Mouse (Mus musculus): ENCODE data around the gene Polr2m.
"Not testable (repeated sequence)": the region's sequence is repeated elsewhere in the genome, so short reads cannot be mapped to it uniquely, and the experiment has no call there.

The Polr2m gene

DNA sequence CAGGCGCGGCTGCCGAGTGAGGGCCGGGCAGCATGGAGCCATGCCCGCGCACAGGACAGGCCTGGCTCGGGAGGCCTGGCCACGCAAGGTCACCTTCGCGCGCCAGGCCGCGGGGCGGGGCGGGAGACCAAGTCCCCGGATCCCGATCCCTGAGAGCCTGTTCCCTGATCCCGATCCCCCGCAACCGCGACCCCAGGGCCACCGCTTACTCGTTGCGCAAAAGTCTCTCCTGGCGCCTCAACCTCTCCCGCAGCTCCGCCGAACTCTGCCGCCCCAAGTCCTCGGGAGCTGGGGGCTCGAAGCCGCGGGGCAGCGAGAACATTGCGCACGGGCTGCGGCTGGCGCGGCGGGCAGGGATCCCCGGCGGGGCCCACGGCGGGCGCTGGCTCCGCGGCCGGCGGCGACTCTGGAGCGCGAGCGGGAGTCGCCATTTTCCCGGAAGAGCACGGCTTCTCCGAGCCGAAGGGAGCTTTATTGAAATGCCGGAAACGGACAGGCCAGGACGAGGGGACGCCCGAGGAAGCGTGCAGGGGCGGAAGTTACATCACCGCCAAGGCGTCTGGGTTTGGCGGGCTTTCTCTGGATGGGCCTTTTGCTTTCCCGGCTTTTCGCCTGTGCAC, at the start of gene Polr2m:
Gene Polr2m (minus strand): TSS at position 461 of the 620 bp plus-strand sequence.
- DNase-seq (ENCODE audit: low read depth, low spot score) = peak; percentile 96

- DNase-seq (ENCODE audit: low read depth, low spot score) = no peak
These were observed 49.3 kb upstream of the Polr2m start for GRCm38 (mm10) chr9:71535036-71535435.

- DNase-seq (ENCODE audit: low read depth, low spot score) = peak; percentile 76
These were observed 44.2 kb upstream of the Polr2m start for GRCm38 (mm10) chr9:71529960-71530359.

- DNase-seq (ENCODE audit: low read depth, low spot score) = no peak
These were observed 41.7 kb upstream of the Polr2m start for GRCm38 (mm10) chr9:71527438-71527837.

- no peak for DNase-seq (ENCODE audit: low read depth, low spot score)
These were observed 38.2 kb upstream of the Polr2m start for GRCm38 (mm10) chr9:71523901-71524300.

DNA sequence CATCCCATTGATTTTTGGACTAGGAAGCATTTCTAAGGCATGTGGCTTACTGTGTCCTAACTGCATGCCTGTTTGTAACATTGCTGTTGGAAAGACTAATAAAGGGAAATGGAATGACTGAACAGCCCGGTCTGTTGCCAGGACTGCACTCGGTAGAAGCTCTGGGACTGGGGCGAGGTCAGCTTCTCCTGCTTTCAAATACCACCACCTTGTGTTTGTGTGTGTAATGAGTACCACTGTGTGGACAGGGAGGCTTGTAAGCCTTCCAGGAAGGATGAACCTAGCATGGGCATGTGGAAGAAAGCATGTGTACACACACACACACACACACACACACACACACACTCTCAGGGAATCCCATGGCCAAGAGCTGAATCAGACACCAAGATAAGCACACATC, 34.1 kb upstream of the Polr2m start:
- no peak for DNase-seq (ENCODE audit: low read depth, low spot score)

DNA sequence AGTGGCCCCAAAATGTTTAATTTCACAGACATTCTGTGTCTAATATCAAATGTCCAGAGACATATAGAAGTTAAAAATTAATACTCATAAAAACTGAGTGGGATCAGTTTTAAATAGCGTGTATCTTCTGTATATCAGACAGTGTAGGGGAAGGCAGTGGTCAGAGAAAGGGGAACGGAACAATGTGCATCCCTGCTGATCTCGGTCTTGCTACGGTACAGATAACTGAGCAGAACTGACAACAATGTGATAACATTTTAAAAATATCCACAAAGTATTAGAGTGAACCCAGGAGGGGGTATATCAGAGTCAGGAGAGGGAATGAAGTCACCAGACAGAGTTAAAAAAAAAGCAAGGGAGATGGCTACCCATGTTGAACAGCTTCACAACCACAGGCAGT, 31.8 kb upstream of the Polr2m start:
- no peak for DNase-seq (ENCODE audit: low read depth, low spot score)

DNA sequence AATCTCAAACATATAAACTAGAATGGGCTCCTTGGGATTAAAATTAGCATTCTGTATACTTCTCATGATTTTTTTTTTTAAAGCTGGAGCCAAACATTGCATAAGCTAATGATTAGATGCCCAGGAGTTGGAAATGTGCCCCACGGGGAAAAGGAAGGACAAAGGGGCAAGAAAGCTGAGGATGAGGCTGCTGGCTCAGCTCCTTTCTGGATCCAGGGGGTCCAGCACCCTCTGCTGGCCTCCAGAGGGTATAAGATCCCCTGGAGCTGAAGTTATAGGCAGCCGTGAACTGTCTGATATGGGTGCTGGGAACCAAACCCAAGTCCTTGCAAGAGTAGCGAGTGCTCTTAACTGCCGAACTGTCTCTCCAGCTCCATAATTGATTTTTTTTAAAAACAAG, 30.1 kb upstream of the Polr2m start:
- peak; percentile 74 for DNase-seq (ENCODE audit: low read depth, low spot score)

DNA sequence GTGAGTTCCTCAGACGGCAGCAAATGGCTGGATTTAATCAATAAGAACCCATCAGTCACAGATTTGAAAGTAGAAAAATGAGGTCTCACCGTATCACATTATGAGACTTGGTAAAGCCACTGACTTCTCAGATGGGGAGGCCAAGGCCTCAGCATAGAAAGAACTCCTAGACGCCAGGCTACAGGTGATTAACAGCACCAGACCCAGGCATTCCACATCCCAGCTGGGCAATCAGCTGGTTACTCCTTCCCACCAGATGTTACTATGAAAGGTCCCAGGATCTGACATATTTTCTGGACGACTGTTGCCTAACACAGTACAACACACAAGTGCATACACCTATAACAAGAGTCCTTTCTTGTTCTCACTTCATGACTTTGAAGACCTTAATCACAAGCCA, 27.8 kb upstream of the Polr2m start:
- no peak for DNase-seq (ENCODE audit: low read depth, low spot score)

GRCm38 (mm10) chr9:71512899-71513298, 27.2 kb upstream of the Polr2m start:
- DNase-seq (ENCODE audit: low read depth, low spot score) = no peak

GRCm38 (mm10) chr9:71498391-71499182, 12.9 kb upstream of the Polr2m start:
- DNase-seq (ENCODE audit: low read depth, low spot score) = no peak

DNA sequence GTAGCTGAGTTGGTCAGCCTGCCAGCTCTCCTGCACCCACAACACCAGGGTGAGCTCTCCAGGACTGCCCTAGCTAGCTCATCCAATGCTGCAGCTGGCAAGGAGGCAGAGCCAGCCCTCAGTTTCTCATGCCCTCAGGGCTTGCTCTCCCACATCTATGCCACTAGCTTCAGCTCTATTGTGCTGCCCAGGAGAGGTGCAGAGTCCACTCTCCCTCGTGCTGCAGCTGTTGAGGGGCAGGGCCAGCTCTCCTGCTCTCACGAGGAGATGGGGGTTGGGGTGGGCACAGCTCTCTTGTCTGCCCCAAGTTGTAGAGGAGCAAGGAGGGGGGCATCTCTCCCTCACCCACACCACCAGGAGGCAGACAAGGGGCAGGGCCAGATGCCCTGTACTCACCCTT, 10.9 kb upstream of the Polr2m start:
- no peak for DNase-seq (ENCODE audit: low read depth, low spot score)

GRCm38 (mm10) chr9:71493771-71494170, 8.0 kb upstream of the Polr2m start:
- DNase-seq (ENCODE audit: low read depth, low spot score) = peak; percentile 76

- peak; percentile 71 for DNase-seq (ENCODE audit: low read depth, low spot score)
These were observed 6.7 kb upstream of the Polr2m start for GRCm38 (mm10) chr9:71492296-71493025.

DNA sequence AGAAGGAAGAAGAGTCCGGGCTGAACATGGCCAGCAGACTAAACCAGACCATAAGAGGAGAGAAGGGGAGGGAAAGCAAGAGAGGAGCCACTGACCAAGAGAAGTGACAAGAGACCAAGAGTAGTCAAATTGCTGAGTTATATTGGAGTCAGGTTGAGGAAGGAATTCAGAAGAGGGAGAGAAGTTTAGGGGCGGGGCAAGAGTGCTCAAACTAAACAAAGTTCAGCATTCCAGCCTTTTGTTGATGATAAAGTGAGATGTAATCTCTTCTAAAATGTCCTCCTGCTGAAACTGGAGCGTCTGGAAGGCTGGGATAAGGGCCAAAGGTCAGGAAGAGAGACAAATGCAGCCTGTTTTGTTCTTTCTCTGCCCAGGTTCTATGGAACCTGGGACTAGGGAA, 4.3 kb upstream of the Polr2m start:
- peak; percentile 88 for DNase-seq (ENCODE audit: low read depth, low spot score)

- no peak for DNase-seq (ENCODE audit: low read depth, low spot score)
These were observed 392 bp upstream of the Polr2m start for GRCm38 (mm10) chr9:71486127-71486526.

DNA sequence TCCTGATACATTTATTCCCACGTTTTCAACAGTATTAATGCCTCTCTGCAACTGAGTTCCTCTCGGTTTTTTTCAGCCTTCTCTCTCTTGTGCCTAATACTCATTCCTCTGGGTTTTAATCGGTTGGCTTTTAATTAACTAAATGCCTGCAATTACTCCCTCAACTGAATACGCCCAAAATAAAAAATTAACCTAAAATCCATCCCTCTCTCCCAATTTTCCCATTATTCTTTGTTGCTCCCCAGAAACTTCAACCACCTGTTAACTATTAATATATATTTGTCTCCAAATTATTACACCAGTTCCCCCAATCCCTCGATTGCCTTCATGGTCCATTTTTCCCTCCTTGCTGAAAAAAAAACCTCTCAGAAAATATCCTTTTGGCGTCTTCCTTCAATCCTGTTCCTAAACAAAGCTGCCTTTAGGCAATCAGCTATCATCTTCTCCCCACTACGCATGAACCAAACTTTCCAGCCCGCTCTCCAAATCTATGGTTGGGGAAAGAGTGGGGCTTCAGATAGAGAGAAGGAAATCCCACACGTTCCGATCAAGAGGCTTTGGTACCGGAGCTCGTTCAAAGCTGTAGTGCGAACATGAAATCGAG, 762 bp downstream of the Polr2m start:
- no peak for DNase-seq (ENCODE audit: low read depth, low spot score)

DNA sequence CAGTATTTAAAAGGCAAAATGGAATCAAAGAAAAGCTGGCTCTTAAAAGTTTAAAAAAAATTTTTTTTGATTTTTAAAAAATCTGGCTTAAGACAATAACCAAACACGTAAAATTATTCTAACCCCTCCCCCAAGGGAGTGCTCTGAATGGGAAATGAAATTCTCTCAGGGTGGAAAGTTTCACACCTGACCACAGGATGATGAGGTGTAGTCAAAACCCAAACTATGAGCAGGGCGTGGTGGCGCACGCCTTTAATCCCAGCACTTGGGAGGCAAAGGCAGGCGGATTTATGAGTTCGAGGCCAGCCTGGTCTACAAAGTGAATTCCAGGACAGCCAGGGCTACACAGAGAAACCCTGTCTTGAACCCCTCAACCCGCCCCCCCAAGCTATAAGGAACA, 1.9 kb downstream of the Polr2m start:
- DNase-seq (ENCODE audit: low read depth, low spot score) = not testable (repeated sequence)

- no peak for DNase-seq (ENCODE audit: low read depth, low spot score)
These were observed 5.4 kb downstream of the Polr2m start for GRCm38 (mm10) chr9:71480305-71480704.

DNA sequence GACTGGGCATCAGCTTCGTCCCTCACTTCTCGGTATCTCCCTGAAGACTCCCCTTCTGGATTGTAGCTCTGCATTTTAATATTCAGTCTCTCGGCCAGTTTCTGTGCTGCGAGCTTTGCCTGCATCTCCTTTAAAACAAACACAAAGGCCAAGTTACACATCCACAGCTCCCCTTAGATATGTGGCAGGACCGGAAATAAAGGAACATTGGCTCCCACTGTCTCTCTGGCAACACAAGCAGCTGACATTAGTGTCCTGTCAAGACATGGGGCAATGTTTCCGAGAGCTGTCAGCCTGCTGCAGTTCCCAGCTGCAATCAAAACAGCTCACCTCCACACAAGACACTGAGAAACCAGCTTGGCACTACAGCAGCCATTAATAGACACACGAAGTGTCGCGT, 6.3 kb downstream of the Polr2m start:
- no peak for DNase-seq (ENCODE audit: low read depth, low spot score)

GRCm38 (mm10) chr9:71478596-71478995, 7.1 kb downstream of the Polr2m start:
- no peak for DNase-seq (ENCODE audit: low read depth, low spot score)

DNA sequence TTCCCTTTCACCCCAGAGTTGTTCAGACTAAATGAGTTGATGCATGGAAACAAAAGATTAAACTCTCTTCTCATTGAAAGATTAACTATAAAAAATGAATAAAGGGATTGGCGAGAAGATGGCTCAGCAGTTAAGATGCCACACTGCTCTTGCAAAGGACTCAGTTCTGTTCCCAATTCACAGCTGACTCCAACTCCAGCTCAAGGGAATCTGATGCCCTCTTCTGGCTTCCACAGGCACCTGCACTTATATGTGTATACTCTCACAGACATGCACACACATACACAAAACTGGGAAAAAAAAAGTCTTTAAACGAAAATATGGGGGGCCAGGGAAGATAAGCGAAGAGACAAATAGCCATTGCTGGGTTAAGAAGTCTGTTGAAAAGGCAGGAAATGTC, 9.1 kb downstream of the Polr2m start:
- DNase-seq (ENCODE audit: low read depth, low spot score) = peak; percentile 71
